Mouse (Mus musculus) neural tube, embryonic 12.5 days (tissue): ENCODE data around the gene Lrrc4c. TPM values are rescaled to one million over a fixed set of nuclear protein-coding genes. Genes with fewer than 3 reads are reported as not detected.
A peak's percentile ranks its signal among the peaks of the same experiment; 100 is the strongest.

ENCODE experiments used
- ATAC-seq: fragments of 200-750 bp; cut with Nextera tagmentation; 2 replicates; pipeline ENCODE4 v1.8.0; 2017; ENCODE audit warnings: low read depth, mild to moderate bottlenecking, moderate TSS enrichment, moderate library complexity; ENCODE audit not compliant: low FRiP score
- H3K27ac ChIP-seq: fragments of 300-500 bp; sonication (generic); 2 replicates; pipeline ENCODE4 v1.5.1; 2016
- H3K27me3 ChIP-seq: fragments of 300-500 bp; sonication (generic); replicated peaks from 2 replicates; pipeline ENCODE4 v1.6.1; 2016; ENCODE audit warnings: mild to moderate bottlenecking
- H3K36me3 ChIP-seq: fragments of 300-500 bp; sonication (generic); 2 replicates; pipeline ENCODE4 v1.6.1; 2016; ENCODE audit warnings: mild to moderate bottlenecking
- H3K4me1 ChIP-seq: fragments of 300-500 bp; sonication (generic); 2 replicates; pipeline ENCODE4 v1.6.1; 2016
- H3K4me2 ChIP-seq: fragments of 300-500 bp; sonication (generic); replicated peaks from 2 replicates; pipeline ENCODE4 v1.6.1; 2016; ENCODE audit warnings: mild to moderate bottlenecking
- H3K4me3 ChIP-seq: fragments of 300-500 bp; sonication (generic); 2 replicates; pipeline ENCODE4 v1.5.1; 2016
- H3K9ac ChIP-seq: fragments of 300-500 bp; sonication (generic); 2 replicates; pipeline ENCODE4 v1.6.1; 2016; ENCODE audit warnings: mild to moderate bottlenecking
- H3K9me3 ChIP-seq: fragments of 300-500 bp; sonication (generic); 2 replicates; pipeline ENCODE4 v1.6.1; 2016; ENCODE audit warnings: mild to moderate bottlenecking
- WGBS: fragments of 180-500 bp; shearing (Covaris S2); methylation state at CpG from one replicate; pipeline ENCODE4 v1.1.7; 2016; 5-methylcytosine and 5-hydroxymethylcytosine counted together
- polyA plus RNA-seq: library from polyadenylated mRNA; unstranded; fragments of >200 nt; fragmentation: Nextera tagmentation; extraction: Ambion mirVana; gene quantifications from 2 replicates; pipeline ENCODE4 v1.2.1, GENCODE M21; 2016

Gene Lrrc4c
- polyA plus RNA-seq, 1 experiment from 2014 or later = 14.1 TPM

- no peak overlapping the region for H3K9ac ChIP-seq
- H3K36me3 ChIP-seq = no peaks in the 10 kb centered on the region
- no peak for ATAC-seq
- H3K4me3 ChIP-seq = no peak overlapping the region
- no peaks in the 10 kb centered on the region for H3K27me3 ChIP-seq
- no peaks in the 10 kb centered on the region for H3K4me1 ChIP-seq
- H3K4me2 ChIP-seq = no peak overlapping the region
- H3K9me3 ChIP-seq = no peaks in the 10 kb centered on the region
- no peak overlapping the region for H3K27ac ChIP-seq
- WGBS = 93% methylated on average over 1 of the region's 1 CpGs
Measured at GRCm38 (mm10) chr2:96401186-96401811, 83.3 kb downstream of the Lrrc4c start.

GRCm38 (mm10) chr2:96402514-96402913 lies 84.5 kb downstream of the Lrrc4c start:
- no peak overlapping the region for H3K4me2 ChIP-seq
- no peak overlapping the region for H3K27ac ChIP-seq
- H3K9me3 ChIP-seq = no peaks in the 10 kb centered on the region
- no peak overlapping the region for H3K4me3 ChIP-seq
- no peaks in the 10 kb centered on the region for H3K4me1 ChIP-seq
- H3K27me3 ChIP-seq = no peaks in the 10 kb centered on the region
- ATAC-seq = no peak
- H3K9ac ChIP-seq = no peak overlapping the region
- 82% methylated on average over 2 of the region's 2 CpGs for WGBS
- no peaks in the 10 kb centered on the region for H3K36me3 ChIP-seq

- no peaks in the 10 kb centered on the region for H3K27me3 ChIP-seq
- H3K4me1 ChIP-seq = no peaks in the 10 kb centered on the region
- 89% methylated on average over 8 of the region's 8 CpGs for WGBS
- no peak for ATAC-seq
- no peak overlapping the region for H3K4me3 ChIP-seq
- no peak overlapping the region for H3K4me2 ChIP-seq
- no peak overlapping the region for H3K27ac ChIP-seq
- H3K36me3 ChIP-seq = no peaks in the 10 kb centered on the region
- no peak overlapping the region for H3K9ac ChIP-seq
- H3K9me3 ChIP-seq = no peaks in the 10 kb centered on the region
Measured at GRCm38 (mm10) chr2:96406856-96407255, 88.9 kb downstream of the Lrrc4c start.

GRCm38 (mm10) chr2:96411182-96411581 lies 93.2 kb downstream of the Lrrc4c start:
- H3K4me1 ChIP-seq = no peaks in the 10 kb centered on the region
- no peaks in the 10 kb centered on the region for H3K27me3 ChIP-seq
- H3K4me2 ChIP-seq = no peak overlapping the region
- WGBS = 75% methylated on average over 1 of the region's 1 CpGs
- H3K9ac ChIP-seq = no peak overlapping the region
- no peaks in the 10 kb centered on the region for H3K36me3 ChIP-seq
- no peak overlapping the region for H3K4me3 ChIP-seq
- ATAC-seq = no peak
- no peaks in the 10 kb centered on the region for H3K9me3 ChIP-seq
- no peak overlapping the region for H3K27ac ChIP-seq

- ATAC-seq = no peak
- no peak overlapping the region for H3K4me2 ChIP-seq
- no peak overlapping the region for H3K9ac ChIP-seq
- no peak overlapping the region for H3K27ac ChIP-seq
- H3K36me3 ChIP-seq = no peaks in the 10 kb centered on the region
- no peak overlapping the region for H3K4me3 ChIP-seq
- H3K27me3 ChIP-seq = no peaks in the 10 kb centered on the region
- no peaks in the 10 kb centered on the region for H3K9me3 ChIP-seq
- H3K4me1 ChIP-seq = no peaks in the 10 kb centered on the region
Measured at GRCm38 (mm10) chr2:96461566-96461965, 143.6 kb downstream of the Lrrc4c start.

GRCm38 (mm10) chr2:96475674-96476073 lies 157.7 kb downstream of the Lrrc4c start:
- peak; percentile 82 for ATAC-seq
- Histone ChIP-seq H3K36me3 (no peaks in the 10 kb centered on the region), H3K9me3 (no peaks in the 10 kb centered on the region), H3K4me2 (0 out of 2 replicates have a peak overlapping the region, but pooled peaks have one; percentile 18), H3K27me3 (no peaks in the 10 kb centered on the region), H3K4me1 (no peaks in the 10 kb centered on the region), H3K4me3 (no peak overlapping the region), H3K9ac (no peak overlapping the region), H3K27ac (no peak overlapping the region)
- WGBS = 35% methylated on average over 6 of the region's 6 CpGs

GRCm38 (mm10) chr2:96499116-96499882 lies 181.3 kb downstream of the Lrrc4c start:
- Histone ChIP-seq H3K27me3 (no peaks in the 10 kb centered on the region), H3K4me3 (no peak overlapping the region), H3K27ac (no peak overlapping the region), H3K9me3 (no peaks in the 10 kb centered on the region), H3K4me1 (no peaks in the 10 kb centered on the region), H3K36me3 (no peaks in the 10 kb centered on the region), H3K4me2 (no peak overlapping the region), H3K9ac (no peak overlapping the region)
- WGBS = 63% methylated on average over 3 of the region's 3 CpGs
- ATAC-seq = no peak

GRCm38 (mm10) chr2:96504140-96504539 lies 186.2 kb downstream of the Lrrc4c start:
- Histone ChIP-seq H3K4me3 (no peak overlapping the region), H3K4me2 (no peak overlapping the region), H3K27me3 (no peaks in the 10 kb centered on the region), H3K9me3 (no peaks in the 10 kb centered on the region), H3K4me1 (no peaks in the 10 kb centered on the region), H3K36me3 (no peaks in the 10 kb centered on the region), H3K27ac (no peak overlapping the region), H3K9ac (no peak overlapping the region)
- WGBS = 53% methylated on average over 6 of the region's 6 CpGs
- peak; percentile 81 for ATAC-seq

GRCm38 (mm10) chr2:96505641-96506040 lies 187.7 kb downstream of the Lrrc4c start:
- no peak for ATAC-seq
- H3K27ac ChIP-seq = no peak overlapping the region
- H3K27me3 ChIP-seq = no peaks in the 10 kb centered on the region
- H3K4me3 ChIP-seq = no peak overlapping the region
- no peaks in the 10 kb centered on the region for H3K9me3 ChIP-seq
- no peaks in the 10 kb centered on the region for H3K36me3 ChIP-seq
- H3K4me1 ChIP-seq = no peaks in the 10 kb centered on the region
- 79% methylated on average over 1 of the region's 1 CpGs for WGBS
- no peak overlapping the region for H3K4me2 ChIP-seq
- no peak overlapping the region for H3K9ac ChIP-seq

GRCm38 (mm10) chr2:96508991-96509390 lies 191.0 kb downstream of the Lrrc4c start:
- H3K4me3 ChIP-seq = no peak overlapping the region
- ATAC-seq = no peak
- H3K4me1 ChIP-seq = no peaks in the 10 kb centered on the region
- no peak overlapping the region for H3K9ac ChIP-seq
- no peaks in the 10 kb centered on the region for H3K27me3 ChIP-seq
- 71% methylated on average over 1 of the region's 1 CpGs for WGBS
- H3K27ac ChIP-seq = no peak overlapping the region
- H3K4me2 ChIP-seq = no peak overlapping the region
- H3K36me3 ChIP-seq = no peaks in the 10 kb centered on the region
- no peaks in the 10 kb centered on the region for H3K9me3 ChIP-seq

- no peaks in the 10 kb centered on the region for H3K9me3 ChIP-seq
- H3K4me2 ChIP-seq = no peak overlapping the region
- H3K4me1 ChIP-seq = no peaks in the 10 kb centered on the region
- H3K27ac ChIP-seq = no peak overlapping the region
- no peak for ATAC-seq
- H3K27me3 ChIP-seq = no peaks in the 10 kb centered on the region
- WGBS = 74% methylated on average over 3 of the region's 3 CpGs
- H3K9ac ChIP-seq = no peak overlapping the region
- H3K36me3 ChIP-seq = no peaks in the 10 kb centered on the region
- H3K4me3 ChIP-seq = no peak overlapping the region
Measured at GRCm38 (mm10) chr2:96537469-96537868, 219.5 kb downstream of the Lrrc4c start.

GRCm38 (mm10) chr2:96547171-96547570 lies 229.2 kb downstream of the Lrrc4c start:
- no peaks in the 10 kb centered on the region for H3K4me1 ChIP-seq
- no peak overlapping the region for H3K9ac ChIP-seq
- no peaks in the 10 kb centered on the region for H3K9me3 ChIP-seq
- WGBS = 89% methylated on average over 1 of the region's 1 CpGs
- no peak overlapping the region for H3K4me3 ChIP-seq
- H3K36me3 ChIP-seq = no peaks in the 10 kb centered on the region
- no peak overlapping the region for H3K4me2 ChIP-seq
- no peaks in the 10 kb centered on the region for H3K27me3 ChIP-seq
- ATAC-seq = no peak
- H3K27ac ChIP-seq = no peak overlapping the region

- ATAC-seq = no peak
- no peaks in the 10 kb centered on the region for H3K27me3 ChIP-seq
- WGBS = 94% methylated on average over 2 of the region's 2 CpGs
Measured at GRCm38 (mm10) chr2:96573755-96574154, 255.8 kb downstream of the Lrrc4c start.

More at GRCm38 (mm10) chr2:96573755-96574154, 255.8 kb downstream of the Lrrc4c start:
- H3K36me3 ChIP-seq = no peaks in the 10 kb centered on the region
- H3K27ac ChIP-seq = no peak overlapping the region
- H3K4me1 ChIP-seq = no peaks in the 10 kb centered on the region
- no peak overlapping the region for H3K4me2 ChIP-seq
- H3K9ac ChIP-seq = no peak overlapping the region
- H3K4me3 ChIP-seq = no peak overlapping the region
- H3K9me3 ChIP-seq = no peaks in the 10 kb centered on the region
